Mouse (Mus musculus) small intestine, adult 2 months (tissue): ENCODE measurements around the gene Gfer.

Experiments used
- CTCF ChIP-seq: fragments of 200-500 bp; IDR thresholded peaks from 2 replicates; pipeline ENCODE4 v1.5.1; 2012; ENCODE audit warnings: low read depth, mild to moderate bottlenecking, control low read depth, inconsistent platforms, low read length, moderate library complexity, mixed read lengths; ENCODE audit not compliant: insufficient replicate concordance, insufficient read length; ENCODE audit errors: extremely low read depth
- POLR2A ChIP-seq: fragments of 200-500 bp; IDR thresholded peaks from 2 replicates; pipeline ENCODE4 v1.6.1; 2012; ENCODE audit warnings: low read depth, mild to moderate bottlenecking, control low read depth, inconsistent platforms, low read length, moderate library complexity

GRCm38 (mm10) chr17:24734513-24734912, 38.6 kb upstream of the Gfer start:
- TF ChIP-seq POLR2A (no peak), CTCF (no peak)
